Mouse (Mus musculus): ENCODE measurements at regions not wholly inside any gene's neighbourhood (a gene's known extent, or its start where the extent isn't known, plus 50 kb on each side); places are given as distances from the start of the nearest gene placed in this dataset.
A peak's percentile ranks its signal among the peaks of the same experiment; 100 is the strongest.

- Histone ChIP-seq H3K27ac (no peak overlapping the region), H3K9ac (no peak overlapping the region), H3K27me3 (no peaks in the 10 kb centered on the region), H3K36me3 (no peaks in the 10 kb centered on the region), H3K4me2 (no peak overlapping the region), H3K4me3 (no peak overlapping the region), H3K9me3 (replicated peaks) (no peaks in the 10 kb centered on the region), H3K4me1 (replicated peaks) (no peaks in the 10 kb centered on the region)
- WGBS, result 57% methylated on average over 2 of the region's 2 CpGs
- ATAC-seq (replicated peaks; ENCODE audit: insufficient number of reproducible peaks, insufficient read depth, low FRiP score, low read depth), result no peak
Observed at GRCm38 (mm10) chr1:130309746-130310145, 113.1 kb downstream of the Cd55b start.

DNA sequence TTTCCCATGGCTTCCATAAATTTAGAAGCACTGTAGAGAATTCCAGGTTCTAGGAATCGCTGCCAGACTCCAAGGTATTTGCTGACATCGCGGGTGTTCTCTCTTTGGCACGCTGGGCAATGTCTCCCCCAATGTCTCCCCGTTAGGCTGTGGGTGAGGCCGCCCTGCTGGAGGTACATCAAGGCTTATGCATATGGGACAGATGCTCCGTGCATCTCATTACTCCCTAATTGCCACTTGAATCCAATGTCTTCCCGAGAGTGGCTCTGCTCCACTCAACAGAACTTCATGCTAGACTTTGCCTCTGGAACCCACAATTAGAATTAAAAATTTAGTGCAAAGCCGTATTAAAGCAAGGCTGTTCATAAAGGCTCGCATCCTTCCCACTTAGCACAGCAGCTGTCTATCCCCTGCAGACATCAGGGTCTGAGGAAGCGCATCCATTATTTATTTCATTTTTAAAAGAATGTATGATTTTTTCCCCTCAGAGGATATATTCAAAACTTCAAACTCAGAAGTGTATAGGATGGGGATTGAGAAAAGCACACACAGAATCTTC, 120.9 kb downstream of the Cd55b start:
- no peak overlapping the region for H3K4me2 ChIP-seq
- no peak overlapping the region for H3K27ac ChIP-seq
- no peaks in the 10 kb centered on the region for H3K36me3 ChIP-seq
- ATAC-seq (replicated peaks; ENCODE audit: insufficient number of reproducible peaks, insufficient read depth, low FRiP score, low read depth), result no peak
- H3K4me1 ChIP-seq (replicated peaks), result peaks cover 15% of the 10 kb centered on the region
- H3K9me3 ChIP-seq (replicated peaks), result no peaks in the 10 kb centered on the region
- H3K9ac ChIP-seq, result no peak overlapping the region
- no peak overlapping the region for H3K4me3 ChIP-seq
- WGBS, result 61% methylated on average over 11 of the region's 11 CpGs
- H3K27me3 ChIP-seq, result no peaks in the 10 kb centered on the region

- H3K27ac ChIP-seq, result peak overlapping the region; percentile 52
- H3K9me3 ChIP-seq (replicated peaks), result no peaks in the 10 kb centered on the region
- WGBS, result 12% methylated on average over 13 of the region's 13 CpGs
- H3K4me3 ChIP-seq, result peak overlapping the region; percentile 38
- ATAC-seq (replicated peaks; ENCODE audit: insufficient number of reproducible peaks, insufficient read depth, low FRiP score, low read depth), result peak; percentile 83; the same call in 1 of the 2 replicates
- H3K27me3 ChIP-seq, result no peaks in the 10 kb centered on the region
- H3K9ac ChIP-seq, result no peak overlapping the region; the same call in 1 of the 2 replicates
- H3K4me2 ChIP-seq, result peak overlapping the region; percentile 63
- H3K36me3 ChIP-seq, result no peaks in the 10 kb centered on the region
- H3K4me1 ChIP-seq (replicated peaks), result peaks cover 15% of the 10 kb centered on the region
Observed at GRCm38 (mm10) chr1:130300065-130300815, 122.6 kb downstream of the Cd55b start.

- WGBS, result 14% methylated on average over 4 of the region's 4 CpGs
- Histone ChIP-seq H3K4me1 (replicated peaks) (peaks cover 15% of the 10 kb centered on the region), H3K9ac (no peak overlapping the region), H3K4me3 (peak overlapping the region; percentile 38), H3K27me3 (no peaks in the 10 kb centered on the region), H3K36me3 (no peaks in the 10 kb centered on the region), H3K9me3 (replicated peaks) (no peaks in the 10 kb centered on the region), H3K27ac (peak overlapping the region; percentile 52), H3K4me2 (peak overlapping the region; percentile 63)
- no peak for ATAC-seq (replicated peaks; ENCODE audit: insufficient number of reproducible peaks, insufficient read depth, low FRiP score, low read depth)
Observed at GRCm38 (mm10) chr1:130299641-130300040, 123.2 kb downstream of the Cd55b start.

- Histone ChIP-seq H3K9me3 (replicated peaks) (no peaks in the 10 kb centered on the region), H3K9ac (no peak overlapping the region), H3K27me3 (no peaks in the 10 kb centered on the region), H3K27ac (no peak overlapping the region), H3K4me2 (no peak overlapping the region), H3K36me3 (no peaks in the 10 kb centered on the region), H3K4me3 (no peak overlapping the region), H3K4me1 (replicated peaks) (peaks cover 15% of the 10 kb centered on the region)
- no peak for ATAC-seq (replicated peaks; ENCODE audit: insufficient number of reproducible peaks, insufficient read depth, low FRiP score, low read depth)
- WGBS, result 44% methylated on average over 3 of the region's 3 CpGs
Observed at GRCm38 (mm10) chr1:130299069-130299468, 123.7 kb downstream of the Cd55b start.

GRCm38 (mm10) chr1:130298636-130299035, 124.2 kb downstream of the Cd55b start:
- 83% methylated on average over 1 of the region's 1 CpGs for WGBS
- no peaks in the 10 kb centered on the region for H3K27me3 ChIP-seq
- ATAC-seq (replicated peaks; ENCODE audit: insufficient number of reproducible peaks, insufficient read depth, low FRiP score, low read depth), result no peak
- H3K9me3 ChIP-seq (replicated peaks), result no peaks in the 10 kb centered on the region
- H3K4me3 ChIP-seq, result no peak overlapping the region
- no peak overlapping the region for H3K27ac ChIP-seq
- no peak overlapping the region for H3K9ac ChIP-seq
- peaks cover 15% of the 10 kb centered on the region for H3K4me1 ChIP-seq (replicated peaks)
- H3K36me3 ChIP-seq, result no peaks in the 10 kb centered on the region
- H3K4me2 ChIP-seq, result no peak overlapping the region

- ATAC-seq (replicated peaks; ENCODE audit: insufficient number of reproducible peaks, insufficient read depth, low FRiP score, low read depth), result no peak
- 63% methylated on average over 2 of the region's 2 CpGs for WGBS
- H3K9ac ChIP-seq, result no peak overlapping the region
Observed at GRCm38 (mm10) chr1:130297471-130297870, 125.3 kb downstream of the Cd55b start.

GRCm38 (mm10) chr1:130285882-130286281, 136.9 kb downstream of the Cd55b start:
- no peaks in the 10 kb centered on the region for H3K4me1 ChIP-seq (replicated peaks)
- H3K27ac ChIP-seq, result no peak overlapping the region
- no peak for ATAC-seq (replicated peaks; ENCODE audit: insufficient number of reproducible peaks, insufficient read depth, low FRiP score, low read depth)
- H3K4me2 ChIP-seq, result no peak overlapping the region
- H3K36me3 ChIP-seq, result no peaks in the 10 kb centered on the region
- H3K9ac ChIP-seq, result no peak overlapping the region
- WGBS, result 71% methylated on average over 6 of the region's 6 CpGs
- H3K9me3 ChIP-seq (replicated peaks), result no peaks in the 10 kb centered on the region
- no peak overlapping the region for H3K4me3 ChIP-seq
- H3K27me3 ChIP-seq, result no peaks in the 10 kb centered on the region

More at GRCm38 (mm10) chr1:130297471-130297870, 125.3 kb downstream of the Cd55b start:
- Histone ChIP-seq H3K27me3 (no peaks in the 10 kb centered on the region), H3K4me2 (no peak overlapping the region), H3K36me3 (no peaks in the 10 kb centered on the region), H3K4me1 (replicated peaks) (peaks cover 15% of the 10 kb centered on the region), H3K27ac (no peak overlapping the region), H3K9me3 (replicated peaks) (no peaks in the 10 kb centered on the region), H3K4me3 (no peak overlapping the region)

GRCm38 (mm10) chr1:130282153-130282552, 140.7 kb downstream of the Cd55b start:
- Histone ChIP-seq H3K9me3 (replicated peaks) (no peaks in the 10 kb centered on the region), H3K9ac (no peak overlapping the region), H3K4me2 (no peak overlapping the region), H3K4me3 (no peak overlapping the region), H3K36me3 (no peaks in the 10 kb centered on the region), H3K27me3 (no peaks in the 10 kb centered on the region), H3K4me1 (replicated peaks) (no peaks in the 10 kb centered on the region), H3K27ac (no peak overlapping the region)
- WGBS, result 37% methylated on average over 3 of the region's 3 CpGs
- no peak for ATAC-seq (replicated peaks; ENCODE audit: insufficient number of reproducible peaks, insufficient read depth, low FRiP score, low read depth)

DNA sequence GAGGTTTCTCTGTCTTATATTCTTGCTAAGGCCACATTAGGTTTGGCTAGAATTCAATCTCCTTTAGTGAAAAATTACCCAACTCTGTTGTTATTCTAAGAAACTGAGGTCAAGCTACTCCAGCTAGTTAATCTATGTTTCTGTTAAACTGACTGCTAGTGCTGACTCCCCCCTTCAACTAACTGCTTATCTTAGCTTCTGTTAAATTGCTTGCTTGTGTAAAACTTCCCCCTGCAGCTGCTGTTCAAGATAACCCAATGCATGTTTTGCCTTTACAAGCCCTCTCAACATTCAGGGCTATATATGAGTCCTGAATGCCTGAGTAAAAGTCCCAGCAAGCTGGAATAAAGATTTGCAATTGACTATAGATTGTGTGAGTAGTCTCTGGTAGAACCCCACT, 143.6 kb downstream of the Cd55b start:
- H3K27ac ChIP-seq, result no peak overlapping the region
- H3K4me2 ChIP-seq, result no peak overlapping the region
- ATAC-seq (replicated peaks; ENCODE audit: insufficient number of reproducible peaks, insufficient read depth, low FRiP score, low read depth), result no peak
- no peak overlapping the region for H3K4me3 ChIP-seq
- H3K9ac ChIP-seq, result no peak overlapping the region
- no peaks in the 10 kb centered on the region for H3K9me3 ChIP-seq (replicated peaks)
- H3K4me1 ChIP-seq (replicated peaks), result no peaks in the 10 kb centered on the region
- no peaks in the 10 kb centered on the region for H3K36me3 ChIP-seq
- H3K27me3 ChIP-seq, result no peaks in the 10 kb centered on the region

DNA sequence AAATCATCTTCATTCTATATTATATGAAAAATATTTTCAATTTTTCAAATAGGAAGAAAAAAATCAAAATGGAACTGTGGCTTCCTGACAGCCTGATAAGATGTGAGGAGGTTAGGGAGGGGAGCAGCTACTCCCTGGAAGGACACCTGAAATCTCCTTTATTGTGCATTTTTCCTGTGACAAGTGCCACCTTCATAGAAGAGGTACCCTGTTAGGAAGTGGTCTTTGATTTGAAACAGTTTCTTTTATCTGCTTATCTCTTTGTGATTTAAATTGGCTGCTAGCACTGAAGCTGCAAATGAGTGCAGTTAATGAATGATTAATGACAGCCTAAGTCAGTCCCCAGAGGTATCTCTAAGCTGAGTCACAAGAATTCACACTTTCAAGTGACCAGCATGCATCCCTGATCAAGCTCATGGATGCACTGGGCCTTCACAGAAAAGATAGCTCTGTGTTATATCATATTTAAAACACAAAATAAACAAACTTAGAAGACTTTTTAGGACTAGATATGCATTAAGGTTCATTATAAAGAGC, 144.7 kb downstream of the Cd55b start:
- H3K4me1 ChIP-seq (replicated peaks), result no peaks in the 10 kb centered on the region
- H3K9me3 ChIP-seq (replicated peaks), result no peaks in the 10 kb centered on the region
- ATAC-seq (replicated peaks; ENCODE audit: insufficient number of reproducible peaks, insufficient read depth, low FRiP score, low read depth), result no peak
- H3K27ac ChIP-seq, result no peak overlapping the region
- no peak overlapping the region for H3K9ac ChIP-seq
- H3K4me2 ChIP-seq, result no peak overlapping the region
- H3K36me3 ChIP-seq, result no peaks in the 10 kb centered on the region
- H3K4me3 ChIP-seq, result no peak overlapping the region
- H3K27me3 ChIP-seq, result no peaks in the 10 kb centered on the region

DNA sequence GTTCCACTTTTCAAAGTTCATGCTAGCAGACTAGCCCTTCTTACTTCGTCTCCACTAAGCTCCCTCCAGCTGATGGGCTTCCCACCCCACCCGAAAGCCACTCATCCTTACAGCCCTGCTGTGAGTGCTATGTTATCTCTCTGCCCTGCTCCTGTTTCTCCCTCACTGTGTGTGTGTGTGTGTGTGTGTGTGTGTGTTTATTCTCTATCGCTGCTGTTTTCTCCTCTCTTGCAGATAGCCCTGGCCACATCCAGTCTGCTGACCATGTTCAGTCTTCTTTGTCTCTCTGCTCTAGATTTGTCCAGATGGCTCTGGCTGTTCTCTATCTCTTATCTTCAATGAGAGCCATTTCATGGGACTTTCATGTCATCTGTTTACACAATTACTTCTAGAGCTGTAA, 145.9 kb downstream of the Cd55b start:
- no peak for ATAC-seq (replicated peaks; ENCODE audit: insufficient number of reproducible peaks, insufficient read depth, low FRiP score, low read depth)
- Histone ChIP-seq H3K4me3 (no peak overlapping the region), H3K27me3 (no peaks in the 10 kb centered on the region), H3K9ac (no peak overlapping the region), H3K36me3 (no peaks in the 10 kb centered on the region), H3K9me3 (replicated peaks) (no peaks in the 10 kb centered on the region), H3K4me2 (no peak overlapping the region), H3K4me1 (replicated peaks) (no peaks in the 10 kb centered on the region), H3K27ac (no peak overlapping the region)
- WGBS, result 35% methylated on average over 3 of the region's 3 CpGs
